Mouse (Mus musculus) embryonic facial prominence, embryonic 11.5 days (tissue): ENCODE measurements at regions not wholly inside any gene's neighbourhood (a gene's known extent, or its start where the extent isn't known, plus 50 kb on each side); places are given as distances from the start of the nearest gene placed in this dataset.
A peak's percentile ranks its signal among the peaks of the same experiment; 100 is the strongest.

Experiments
- ATAC-seq: fragments of 200-750 bp; cut with Nextera tagmentation; replicated peaks from 2 replicates; pipeline ENCODE4 v1.8.0; 2017; ENCODE audit warnings: low read depth; ENCODE audit not compliant: insufficient number of reproducible peaks, low FRiP score, low TSS enrichment
- DNase-seq: peaks from one replicate; pipeline ENCODE4 v3.0.0-alpha.2; 2015; ENCODE audit warnings: low spot score
- H3K27ac ChIP-seq: fragments of 300-500 bp; sonication (generic); replicated peaks from 2 replicates; pipeline ENCODE4 v1.5.1; 2014; ENCODE audit warnings: mild to moderate bottlenecking, low read depth, low read length, control low read depth
- H3K27me3 ChIP-seq: fragments of 300-500 bp; sonication (generic); 2 replicates; pipeline ENCODE4 v1.6.1; 2014; ENCODE audit warnings: mild to moderate bottlenecking, low read length, moderate library complexity, mixed read lengths; ENCODE audit not compliant: control insufficient read depth, insufficient read depth
- H3K36me3 ChIP-seq: fragments of 300-500 bp; sonication (generic); replicated peaks from 2 replicates; pipeline ENCODE4 v1.6.1; 2014; ENCODE audit warnings: low read depth, mild to moderate bottlenecking, low read length, moderate library complexity, mixed read lengths; ENCODE audit not compliant: control insufficient read depth, insufficient read depth
- H3K4me1 ChIP-seq: fragments of 300-500 bp; sonication (generic); 2 replicates; pipeline ENCODE4 v1.6.1; 2014; ENCODE audit warnings: low read length, mixed read lengths; ENCODE audit not compliant: control insufficient read depth, insufficient read depth
- H3K4me2 ChIP-seq: fragments of 300-500 bp; sonication (generic); 2 replicates; pipeline ENCODE4 v1.6.1; 2014; ENCODE audit warnings: low read depth, mild to moderate bottlenecking, control low read depth, low read length, moderate library complexity
- H3K4me3 ChIP-seq: fragments of 300-500 bp; sonication (generic); 2 replicates; pipeline ENCODE4 v1.5.1; 2014; ENCODE audit warnings: low read depth, low read length, control low read depth
- H3K9ac ChIP-seq: fragments of 300-500 bp; sonication (generic); replicated peaks from 2 replicates; pipeline ENCODE4 v1.6.1; 2014; ENCODE audit warnings: mild to moderate bottlenecking, control low read depth, low read length
- H3K9me3 ChIP-seq: fragments of 300-500 bp; sonication (generic); replicated peaks from 2 replicates; pipeline ENCODE4 v1.6.1; 2016; ENCODE audit warnings: mild to moderate bottlenecking, low read length, inconsistent platforms, mixed read lengths; ENCODE audit not compliant: control insufficient read depth
- WGBS: fragments of 180-500 bp; shearing (Covaris S2); extraction: QIAGEN DNeasy Blood & Tissue Kit; methylation state at CpG from one replicate; pipeline ENCODE4 v1.1.7; 2014; 5-methylcytosine and 5-hydroxymethylcytosine counted together

DNA sequence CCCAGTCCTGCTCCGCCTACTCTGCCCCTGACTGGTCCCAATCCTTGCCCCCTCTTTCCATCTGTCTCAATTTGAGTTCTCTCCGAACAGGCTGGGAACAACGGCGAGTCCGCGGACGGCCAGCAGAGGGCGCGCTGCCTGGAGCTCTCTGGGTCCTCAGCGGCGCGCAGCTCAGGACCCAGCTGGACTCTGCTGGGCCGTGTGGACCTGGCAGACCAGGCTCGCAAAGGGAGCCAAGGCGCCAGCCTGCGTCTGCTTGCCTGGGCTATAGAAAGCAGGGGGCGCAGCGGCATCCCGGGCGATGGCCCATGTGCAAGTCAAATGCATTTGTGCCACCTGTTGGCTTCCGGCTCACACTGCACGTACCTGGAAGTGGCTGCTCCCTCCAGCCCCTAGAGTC is 100.0 kb upstream of the Irx4 start:
- no peak overlapping the region for H3K4me3 ChIP-seq
- peak overlapping the region; percentile 34 for H3K4me2 ChIP-seq
- ATAC-seq: peak; percentile 97
- peak; percentile 88 for DNase-seq
- H3K27ac ChIP-seq: no peak overlapping the region
- H3K9me3 ChIP-seq: no peaks in the 10 kb centered on the region
- no peaks in the 10 kb centered on the region for H3K27me3 ChIP-seq
- H3K36me3 ChIP-seq: no peaks in the 10 kb centered on the region
- no peaks in the 10 kb centered on the region for H3K4me1 ChIP-seq
- WGBS: under 1% methylated on average over 22 of the region's 22 CpGs
- H3K9ac ChIP-seq: no peak overlapping the region; the same call in 1 of the 2 replicates

DNA sequence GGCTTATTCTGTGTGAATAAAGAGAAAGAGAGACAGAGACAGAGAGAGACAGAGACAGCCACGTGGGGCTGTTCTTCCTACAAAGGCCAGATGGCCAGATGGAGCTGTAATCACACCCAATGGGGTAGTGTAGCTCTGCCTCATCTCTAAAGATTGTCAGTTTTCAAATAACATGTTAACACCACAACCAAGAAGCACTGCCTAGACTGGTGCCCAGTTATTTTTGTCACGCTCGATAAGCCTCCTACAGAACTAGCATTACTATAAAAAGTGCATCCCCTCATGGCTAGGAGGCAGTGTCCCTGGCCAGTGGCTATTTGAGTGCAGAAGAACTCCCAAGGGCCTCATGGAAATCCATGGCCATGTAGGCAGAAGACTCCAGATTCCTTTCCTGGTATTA is 90.0 kb upstream of the Irx4 start:
- no peak overlapping the region for H3K4me3 ChIP-seq
- H3K27me3 ChIP-seq: no peaks in the 10 kb centered on the region
- no peak for ATAC-seq
- H3K9me3 ChIP-seq: no peaks in the 10 kb centered on the region
- no peak overlapping the region for H3K4me2 ChIP-seq
- DNase-seq: no peak
- H3K4me1 ChIP-seq: no peaks in the 10 kb centered on the region
- WGBS: 81% methylated on average over 3 of the region's 3 CpGs
- no peak overlapping the region for H3K27ac ChIP-seq
- no peak overlapping the region for H3K9ac ChIP-seq
- no peaks in the 10 kb centered on the region for H3K36me3 ChIP-seq

GRCm38 (mm10) chr13:73207931-73208448 is 52.3 kb upstream of the Irx4 start:
- H3K9ac ChIP-seq: no peak overlapping the region
- H3K4me1 ChIP-seq: no peaks in the 10 kb centered on the region
- H3K4me2 ChIP-seq: no peak overlapping the region
- 75% methylated on average over 3 of the region's 3 CpGs for whole genome bisulfite sequencing
- H3K27ac ChIP-seq: no peak overlapping the region
- no peak for DNase-seq
- no peak for ATAC-seq
- no peaks in the 10 kb centered on the region for H3K9me3 ChIP-seq
- H3K27me3 ChIP-seq: no peaks in the 10 kb centered on the region
- H3K36me3 ChIP-seq: no peaks in the 10 kb centered on the region
- no peak overlapping the region for H3K4me3 ChIP-seq
